Mouse (Mus musculus): ENCODE data around the gene Ttc9b.

DNA sequence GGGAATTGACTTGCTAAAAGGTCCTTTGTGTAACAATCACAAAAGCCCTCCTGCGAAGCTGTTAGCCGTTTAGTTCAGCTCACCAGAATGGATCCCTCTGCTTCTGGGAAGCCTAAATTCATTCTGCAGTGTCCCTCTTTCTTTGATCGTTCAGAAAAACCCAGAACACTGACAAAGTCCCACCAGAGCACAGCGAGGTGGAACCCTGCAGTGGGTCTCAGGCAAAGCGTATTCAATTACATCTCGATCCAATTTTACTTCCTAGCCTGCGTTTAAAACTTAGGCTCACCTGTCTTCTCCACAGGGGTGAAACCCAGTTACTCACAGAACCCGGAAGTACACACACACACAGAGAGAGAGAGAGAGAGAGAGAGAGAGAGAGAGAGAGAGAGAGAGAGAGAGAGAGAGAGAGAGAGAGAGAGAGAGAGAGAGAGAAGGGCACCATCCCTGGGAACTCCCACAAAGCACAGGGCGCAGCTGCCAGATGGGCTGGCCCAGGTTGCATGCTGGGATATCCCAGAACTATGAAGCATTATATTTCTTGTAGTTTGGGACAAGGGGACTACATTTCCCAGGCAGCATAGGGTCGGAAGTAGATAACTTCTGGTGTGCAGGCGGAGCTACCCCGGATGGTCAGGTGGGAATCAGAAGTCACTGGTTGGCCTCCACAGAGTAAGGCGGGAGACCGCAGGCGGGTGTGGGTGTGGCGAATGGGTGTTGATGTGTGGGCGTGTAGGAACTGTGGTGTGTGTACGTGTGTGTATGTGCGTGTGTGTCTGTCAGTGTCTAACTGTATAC is 35.3 kb downstream of the Ttc9b start, which contains the start of gene Zfp607b:
- TF ChIP-seq CTCF (IDR thresholded peaks at IDR 0.05; ENCODE audit: low read depth, low read length) (no peak), POLR2A (IDR thresholded peaks at IDR 0.05; ENCODE audit: borderline replicate concordance, low read depth, low read length) (no peak)

Measured in bone marrow macrophage, adult 2 months (primary cell).